Mouse (Mus musculus): ENCODE measurements around the gene Rack1.

GRCm38 (mm10) chr11:48818346-48818745 lies 18.2 kb downstream of the Rack1 start:
- TF ChIP-seq CTCF (conservative IDR thresholded peaks at IDR 0.05 in 1 of 2, IDR thresholded peaks at IDR 0.05 in 1 of 2; ENCODE audit: low read depth in 2 of 2, low read length in 2 of 2) (no peak), NELFE (IDR thresholded peaks at IDR 0.05; ENCODE audit: low read depth, low read length) (no peak), MAZ (IDR thresholded peaks at IDR 0.05; ENCODE audit: low read depth, low read length) (no peak), USF1 (IDR thresholded peaks at IDR 0.05; ENCODE audit: low read depth, low read length) (no peak), POLR2A (IDR thresholded peaks at IDR 0.05; ENCODE audit: low read depth, low read length) (peak; percentile 52; the same call in 1 of the 2 replicates), EP300 (IDR thresholded peaks at IDR 0.05; ENCODE audit: low read length) (no peak), TCF12 (IDR thresholded peaks at IDR 0.05; ENCODE audit: low read depth, low read length) (no peak), MYC (IDR thresholded peaks at IDR 0.05; ENCODE audit: low read depth, low read length) (no peak), MAX (IDR thresholded peaks at IDR 0.05; ENCODE audit: low read length) (no peak), KAT2A (IDR thresholded peaks at IDR 0.05; ENCODE audit: insufficient replicate concordance, low read length) (peak; percentile 93; the same call in 1 of the 2 replicates), ZKSCAN1 (IDR thresholded peaks at IDR 0.05; ENCODE audit: borderline replicate concordance, low read depth, low read length) (no peak), IRF4 (IDR thresholded peaks at IDR 0.05; ENCODE audit: low read depth, low read length) (no peak; the same call in 1 of the 2 replicates)
